Mouse (Mus musculus) T-cell, adult 2 months (primary cell): Measurements from ENCODE around the gene Cdk14.
"Not testable (repeated sequence)": the region's sequence is repeated elsewhere in the genome, so short reads cannot be mapped to it uniquely, and the experiment has no call there.

ENCODE experiments used
- DNase-seq: peaks from one replicate; pipeline ENCODE4 v3.0.0; 2022; ENCODE audit warnings: low spot score

The Cdk14 gene

DNA sequence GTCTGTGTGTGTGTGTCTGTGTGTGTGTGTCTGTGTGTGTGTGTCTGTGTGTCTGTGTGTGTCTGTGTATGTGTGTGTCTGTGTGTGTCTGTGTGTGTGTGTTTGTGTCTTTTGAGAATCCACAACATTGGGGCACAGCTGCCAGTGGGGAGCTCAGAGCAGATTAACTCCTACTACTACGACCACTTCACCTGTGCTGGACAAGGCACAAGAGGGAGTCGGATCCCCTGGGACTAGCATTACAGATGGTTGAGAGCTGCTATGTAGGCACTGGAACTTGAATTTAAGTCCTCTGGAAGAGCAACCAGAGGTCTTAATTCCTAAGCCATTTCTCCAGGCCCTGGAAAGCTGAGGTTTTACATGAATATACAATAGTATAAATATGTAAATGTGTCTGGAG is 433.9 kb downstream of the Cdk14 start:
- no peak for DNase-seq

DNA sequence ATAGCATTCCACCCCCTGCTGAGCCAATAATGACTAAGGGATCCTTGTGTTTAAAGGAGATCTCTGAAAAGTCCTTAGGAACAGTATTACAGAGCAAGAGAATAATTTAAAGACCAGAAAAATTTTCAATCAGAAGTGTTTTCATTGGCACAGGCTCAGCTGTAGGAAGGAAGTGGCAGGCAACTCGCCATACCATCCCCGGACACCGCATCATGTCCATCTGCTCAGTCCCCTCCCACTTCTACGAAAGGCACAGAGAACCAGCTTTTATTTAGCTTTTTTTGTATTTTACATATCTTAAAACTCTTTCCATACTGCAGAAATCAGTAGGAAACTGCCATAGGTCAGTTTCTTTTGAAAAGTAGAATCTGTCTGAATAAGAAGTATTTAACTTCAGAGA is 440.6 kb downstream of the Cdk14 start:
- DNase-seq: no peak

DNA sequence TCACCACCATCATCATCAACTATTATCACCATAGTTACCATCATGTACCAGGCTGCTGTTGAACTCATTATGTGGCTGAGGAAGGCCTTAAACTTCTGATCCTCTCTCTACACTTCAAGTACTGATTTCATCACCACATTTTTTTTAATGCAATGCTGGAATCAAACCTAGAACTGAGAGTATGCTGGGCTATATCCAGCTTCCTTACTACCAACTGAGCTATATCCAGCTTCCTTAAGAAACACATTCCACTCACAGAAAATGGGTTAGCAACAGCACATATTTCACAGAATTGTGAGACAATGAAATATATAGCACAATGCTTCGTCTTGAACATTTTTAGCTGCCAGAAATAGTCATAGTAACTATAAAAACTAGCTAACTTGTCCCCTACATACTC is 446.7 kb downstream of the Cdk14 start:
- DNase-seq: no peak

DNA sequence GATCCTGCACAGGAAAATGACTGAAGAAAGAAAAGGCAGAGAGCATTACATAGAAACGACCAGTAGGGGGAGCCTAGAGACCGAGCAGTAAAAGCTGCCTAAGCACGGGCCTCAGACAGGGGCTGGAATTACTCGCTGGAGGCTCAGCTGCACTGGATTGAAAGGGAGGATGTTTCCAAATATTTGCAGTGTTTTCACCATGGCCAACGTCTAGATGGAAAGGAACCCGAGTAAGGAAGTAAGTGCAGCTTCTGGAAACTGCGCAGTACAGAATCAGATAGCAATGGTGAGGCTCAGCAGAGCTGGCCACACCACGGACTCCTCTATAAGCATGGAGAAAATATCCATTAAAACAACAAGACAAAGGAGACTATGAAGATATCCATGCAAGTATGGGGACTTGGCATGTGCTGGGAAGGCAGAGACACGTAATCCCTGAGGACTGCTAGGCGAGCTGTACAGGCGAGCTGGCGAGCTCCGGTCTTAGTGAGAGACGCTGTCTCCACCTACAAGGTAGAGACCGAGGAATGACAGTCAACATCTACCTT is 458.0 kb downstream of the Cdk14 start:
- DNase-seq: no peak

DNA sequence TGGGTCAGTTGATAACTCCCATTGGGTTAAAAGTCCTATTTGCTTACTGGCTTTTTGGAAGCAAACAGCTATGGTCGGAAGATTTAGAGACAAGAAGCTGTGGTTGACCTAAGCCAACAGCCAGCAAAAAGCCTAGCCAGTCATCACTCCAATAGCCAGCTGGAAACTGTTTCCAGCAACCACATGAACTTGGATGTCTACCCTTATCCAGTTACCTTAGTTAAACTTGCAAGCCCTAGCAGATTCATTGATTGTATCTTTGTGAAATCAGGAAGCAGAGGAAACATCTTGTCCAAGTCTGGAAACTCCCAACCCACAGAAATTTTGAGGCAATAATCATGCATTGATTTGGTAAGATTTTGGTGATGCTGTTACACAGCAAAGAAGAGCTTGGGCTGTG is 458.5 kb downstream of the Cdk14 start:
- no peak for DNase-seq

DNA sequence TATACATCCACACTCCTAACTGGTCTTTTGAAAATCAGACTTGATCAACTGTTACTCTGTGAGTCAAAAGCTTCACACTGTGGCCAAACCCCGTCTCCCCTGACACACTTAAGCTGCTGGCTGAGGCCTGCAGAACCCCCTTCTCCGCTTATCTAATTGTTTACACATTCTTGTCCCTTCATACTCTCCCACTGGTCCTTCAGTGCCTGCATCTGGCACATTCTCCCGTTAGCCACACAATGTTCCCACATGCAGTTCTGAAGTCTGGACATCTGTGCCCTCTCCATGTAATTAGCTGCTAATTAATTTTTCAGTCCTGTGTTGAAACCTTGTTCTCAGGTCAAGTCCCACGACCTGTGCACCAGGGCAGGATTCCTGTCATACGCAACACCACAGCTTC is 460.7 kb downstream of the Cdk14 start:
- DNase-seq: no peak

DNA sequence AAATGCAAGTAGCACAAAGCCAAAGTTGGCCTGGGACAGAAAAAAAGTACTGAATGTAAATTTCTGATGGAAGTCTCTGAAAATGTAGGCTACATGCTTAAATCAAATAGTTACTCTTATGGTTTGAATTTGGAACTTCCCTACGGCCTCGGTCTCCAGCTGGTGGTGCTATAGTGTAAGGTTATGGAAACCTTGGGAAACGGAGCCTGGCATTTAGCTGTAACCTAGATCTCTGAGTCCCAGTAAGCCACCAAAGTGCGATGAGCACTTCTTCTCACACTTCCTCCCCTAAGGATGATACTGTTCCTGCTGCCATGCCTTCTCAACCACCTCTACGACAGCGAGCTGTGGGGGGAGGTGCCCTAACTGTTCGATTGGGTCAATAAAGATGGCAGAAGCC is 464.1 kb downstream of the Cdk14 start:
- DNase-seq: no peak

DNA sequence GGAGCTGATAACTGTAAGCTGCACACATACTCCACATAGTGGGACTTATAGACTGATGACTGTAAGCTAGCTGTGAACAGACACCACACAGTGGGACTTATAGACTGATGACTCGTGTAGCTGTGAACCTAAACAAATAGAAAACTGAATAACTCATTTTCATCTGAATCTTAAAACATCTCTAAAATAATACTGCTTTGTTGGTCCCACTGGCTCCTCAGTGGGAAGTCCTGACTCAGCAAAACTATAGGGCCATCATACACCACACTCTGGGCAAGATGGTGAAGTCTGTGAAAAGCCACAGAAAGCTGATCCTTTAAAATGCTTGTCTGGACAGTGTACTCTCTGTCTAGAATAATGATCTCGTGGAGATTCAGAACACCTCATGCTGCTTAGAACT is 464.7 kb downstream of the Cdk14 start:
- no peak for DNase-seq

DNA sequence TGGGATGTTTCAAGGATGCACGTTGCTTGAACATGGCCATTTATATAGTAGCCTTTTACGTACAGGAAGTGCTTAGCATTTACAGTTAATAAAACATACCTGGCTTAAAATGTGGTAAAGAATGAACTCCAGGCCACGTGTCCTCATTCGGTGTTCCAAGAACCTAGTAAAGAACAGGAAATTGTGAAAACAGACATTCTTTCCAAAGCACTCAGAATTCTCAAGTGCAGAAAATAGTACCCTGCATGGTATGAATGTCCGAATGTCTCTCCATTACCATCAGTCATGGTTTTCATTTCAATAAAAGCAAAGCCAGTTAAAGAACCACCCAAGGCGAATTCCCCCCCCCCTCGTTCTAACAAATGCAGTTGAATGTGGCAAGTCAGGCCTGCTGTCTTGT is 470.7 kb downstream of the Cdk14 start:
- no peak for DNase-seq

DNA sequence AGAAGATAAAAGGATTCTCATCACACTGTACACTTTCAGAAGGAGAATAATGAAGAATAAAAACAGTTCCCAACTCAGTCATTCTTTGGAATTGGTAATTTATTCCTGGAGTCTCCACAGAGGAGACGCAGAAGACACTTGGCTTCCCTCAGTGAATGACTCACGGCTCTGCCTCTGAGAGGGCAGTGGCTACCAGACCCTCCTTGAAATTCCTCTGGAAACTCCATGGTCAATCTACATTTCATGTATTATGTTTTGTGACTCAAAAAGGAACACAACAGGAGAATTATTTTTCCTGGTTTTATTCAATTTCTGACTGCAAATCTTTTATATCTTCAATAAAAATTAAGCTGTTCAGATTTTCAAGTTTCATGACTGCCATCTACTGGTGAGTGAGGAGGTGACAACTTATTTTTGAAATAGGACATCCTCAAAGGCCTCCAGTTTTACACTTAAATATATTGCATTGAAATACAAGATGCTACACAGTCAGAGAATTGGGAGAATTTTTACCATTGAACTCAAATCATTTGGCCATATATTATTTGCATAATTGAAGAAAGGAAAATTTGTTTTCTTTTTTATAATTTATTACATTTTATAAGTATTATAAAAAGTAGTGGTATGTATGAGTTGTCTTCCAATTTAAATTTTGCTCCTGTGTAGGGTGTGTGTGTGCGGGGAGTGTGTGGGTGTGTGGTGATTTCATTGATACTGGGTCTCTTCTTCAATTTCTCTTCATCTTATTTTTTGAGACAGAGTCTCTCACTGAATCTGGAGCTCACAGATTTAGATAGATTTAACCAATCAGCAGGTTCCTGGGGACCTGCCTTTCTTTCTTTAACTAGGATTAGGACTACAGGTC is 471.8 kb downstream of the Cdk14 start:
- no peak for DNase-seq

DNA sequence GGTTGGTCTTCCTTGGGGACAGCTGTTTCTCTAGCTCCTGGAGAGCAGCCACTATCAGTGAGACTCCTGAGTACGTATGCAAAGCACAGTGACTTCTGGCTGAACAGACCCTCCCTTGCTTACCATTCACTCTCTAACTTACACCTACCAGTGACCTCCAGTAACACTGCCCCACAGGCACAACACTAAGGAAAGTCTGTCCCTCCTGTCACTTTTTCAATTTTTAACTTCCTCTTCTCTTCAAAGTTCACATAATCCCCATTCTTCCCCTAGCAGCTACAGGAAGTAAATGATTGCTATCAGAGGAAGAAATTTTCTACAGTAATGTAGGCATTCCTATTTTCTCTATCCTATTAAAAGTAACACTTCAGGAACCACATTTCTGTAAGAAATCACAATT is 485.0 kb downstream of the Cdk14 start:
- DNase-seq: no peak

DNA sequence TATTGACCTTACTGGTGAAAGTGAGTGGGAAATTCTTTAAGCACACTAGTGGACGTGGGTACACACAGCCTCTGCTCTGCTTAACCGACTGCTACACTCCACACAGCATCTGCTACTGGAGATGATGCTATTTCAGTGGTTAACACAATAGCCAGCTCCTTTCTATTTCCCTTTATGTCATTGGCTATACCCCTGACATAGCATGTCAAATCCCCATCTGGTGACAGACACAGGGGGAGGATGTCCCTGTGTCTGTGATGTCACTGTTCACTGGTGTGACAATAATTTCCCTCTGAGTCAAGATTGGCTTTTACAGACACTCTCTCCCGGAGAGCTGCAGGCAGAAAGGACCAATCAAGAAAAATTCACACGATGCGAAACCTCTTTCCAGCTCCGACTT is 485.6 kb downstream of the Cdk14 start:
- DNase-seq: no peak

DNA sequence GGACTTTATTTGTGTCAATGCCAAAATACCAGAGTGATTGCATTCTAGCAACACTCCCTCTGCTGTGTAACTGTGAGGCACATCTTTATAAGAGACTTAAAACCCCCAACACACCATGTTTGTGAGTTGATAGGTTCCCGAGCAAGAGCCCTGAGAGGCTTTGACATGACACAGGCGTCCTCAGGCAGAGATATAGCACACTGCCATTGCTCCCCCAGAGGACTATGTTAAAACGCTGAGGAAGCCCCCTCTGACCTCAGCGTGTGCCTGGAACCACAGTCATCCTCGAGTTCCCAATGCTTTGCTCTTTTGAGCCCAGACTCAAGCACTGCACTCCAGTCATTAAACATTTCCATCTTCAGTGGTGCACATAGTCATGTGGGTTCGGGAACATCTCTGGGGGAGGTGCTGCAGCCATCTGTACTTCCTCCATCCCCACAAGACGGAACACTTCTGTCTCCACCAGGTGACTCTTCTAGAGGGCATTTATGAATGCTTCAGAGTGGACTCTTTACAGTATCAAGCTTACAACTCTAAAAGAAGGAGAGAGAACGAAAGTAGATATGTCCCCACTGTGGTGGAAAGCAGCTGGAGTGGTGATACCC is 488.5 kb downstream of the Cdk14 start:
- DNase-seq: no peak

DNA sequence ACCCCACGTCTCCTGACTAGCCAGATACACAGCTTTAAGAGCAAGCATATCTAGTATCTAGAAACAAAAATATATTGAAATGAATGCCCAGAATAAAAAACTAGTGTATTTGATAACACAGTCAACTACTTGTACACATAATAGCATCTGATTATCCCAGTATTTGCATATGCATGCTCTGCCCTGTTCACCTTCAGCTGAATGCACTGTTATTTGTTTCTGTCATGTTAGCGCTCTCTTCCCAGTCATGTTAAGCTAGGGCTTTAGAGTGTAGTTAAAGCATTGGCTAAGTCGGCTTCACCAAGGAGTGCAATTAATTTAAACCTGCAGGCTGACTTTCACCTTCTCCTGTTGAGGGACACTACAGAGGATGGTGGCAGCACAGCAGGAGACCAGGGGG is 490.5 kb downstream of the Cdk14 start:
- no peak for DNase-seq

DNA sequence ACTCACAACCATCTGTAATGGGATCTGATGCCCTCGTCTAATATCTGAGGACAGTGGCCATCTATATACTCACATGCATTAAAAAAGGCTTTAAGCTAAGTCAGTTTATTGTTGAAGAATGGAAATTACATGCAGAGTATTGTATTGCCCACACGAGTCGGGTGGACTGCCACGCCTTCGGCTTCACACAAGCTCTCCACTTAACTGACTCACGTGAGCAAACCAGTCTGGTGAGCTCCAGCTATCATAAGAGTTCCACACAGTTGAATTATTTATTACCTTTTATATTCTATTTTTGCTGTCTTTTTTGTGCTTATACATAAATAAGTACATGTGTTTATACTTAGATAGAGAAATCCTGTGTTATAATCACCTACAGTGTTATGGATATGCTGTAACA is 495.2 kb downstream of the Cdk14 start:
- no peak for DNase-seq

DNA sequence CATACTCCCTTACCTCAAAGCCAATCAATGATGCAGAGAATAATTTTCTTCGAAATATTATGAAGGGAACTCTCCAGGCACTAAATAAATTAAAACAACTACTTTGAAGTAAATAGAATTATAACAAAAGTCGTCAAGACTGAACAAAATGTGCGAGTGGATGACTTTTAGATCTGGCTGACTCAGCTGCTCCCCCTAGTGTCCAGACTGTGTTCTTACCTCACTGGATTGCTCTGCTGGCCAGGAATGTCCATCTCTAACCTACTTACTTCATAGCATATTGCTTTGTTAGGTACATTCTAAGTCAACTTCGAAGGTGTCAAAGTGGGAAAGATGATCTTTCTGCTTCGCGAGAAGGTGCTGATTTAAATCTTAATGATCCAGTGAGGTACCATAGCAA is 501.7 kb downstream of the Cdk14 start:
- peak; percentile 3 for DNase-seq

DNA sequence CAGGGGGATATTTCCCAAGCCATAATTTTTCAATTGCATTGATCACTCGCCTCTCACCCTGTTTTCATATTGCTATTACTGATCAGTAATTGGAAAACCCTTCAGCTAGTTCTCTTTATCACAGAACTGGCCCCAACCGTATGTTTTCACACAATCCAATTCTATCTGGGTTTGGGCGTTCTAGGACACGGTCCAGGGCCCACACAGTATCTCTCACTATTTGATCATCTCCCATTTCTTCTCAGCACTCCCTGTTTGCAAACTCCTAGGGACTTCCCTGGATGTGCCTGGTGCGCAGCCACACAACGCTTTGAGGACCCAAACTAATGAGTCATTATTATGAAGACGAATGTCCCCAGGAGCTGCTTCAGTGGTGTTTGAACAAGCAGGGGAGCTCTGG is 502.4 kb downstream of the Cdk14 start:
- no peak for DNase-seq

DNA sequence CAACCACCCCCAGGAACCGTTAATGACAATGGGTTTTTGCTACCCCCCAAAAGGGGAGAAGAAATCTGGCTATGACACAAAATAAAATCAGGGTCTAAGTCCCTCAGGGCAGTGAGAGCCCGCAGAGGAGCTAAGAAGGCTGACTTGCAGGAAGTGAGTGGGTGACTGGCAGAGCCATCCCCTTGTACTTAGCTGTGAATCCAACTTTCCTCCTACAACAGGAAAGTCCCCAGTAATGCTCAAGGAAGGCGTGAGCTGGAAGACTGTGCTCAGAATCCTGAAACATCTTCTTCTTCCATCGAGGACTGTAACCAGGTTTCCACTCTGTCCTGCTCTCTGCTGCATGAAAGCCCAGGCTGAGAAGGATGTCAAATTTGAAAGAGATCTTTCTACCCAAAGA is 502.8 kb downstream of the Cdk14 start:
- no peak for DNase-seq

DNA sequence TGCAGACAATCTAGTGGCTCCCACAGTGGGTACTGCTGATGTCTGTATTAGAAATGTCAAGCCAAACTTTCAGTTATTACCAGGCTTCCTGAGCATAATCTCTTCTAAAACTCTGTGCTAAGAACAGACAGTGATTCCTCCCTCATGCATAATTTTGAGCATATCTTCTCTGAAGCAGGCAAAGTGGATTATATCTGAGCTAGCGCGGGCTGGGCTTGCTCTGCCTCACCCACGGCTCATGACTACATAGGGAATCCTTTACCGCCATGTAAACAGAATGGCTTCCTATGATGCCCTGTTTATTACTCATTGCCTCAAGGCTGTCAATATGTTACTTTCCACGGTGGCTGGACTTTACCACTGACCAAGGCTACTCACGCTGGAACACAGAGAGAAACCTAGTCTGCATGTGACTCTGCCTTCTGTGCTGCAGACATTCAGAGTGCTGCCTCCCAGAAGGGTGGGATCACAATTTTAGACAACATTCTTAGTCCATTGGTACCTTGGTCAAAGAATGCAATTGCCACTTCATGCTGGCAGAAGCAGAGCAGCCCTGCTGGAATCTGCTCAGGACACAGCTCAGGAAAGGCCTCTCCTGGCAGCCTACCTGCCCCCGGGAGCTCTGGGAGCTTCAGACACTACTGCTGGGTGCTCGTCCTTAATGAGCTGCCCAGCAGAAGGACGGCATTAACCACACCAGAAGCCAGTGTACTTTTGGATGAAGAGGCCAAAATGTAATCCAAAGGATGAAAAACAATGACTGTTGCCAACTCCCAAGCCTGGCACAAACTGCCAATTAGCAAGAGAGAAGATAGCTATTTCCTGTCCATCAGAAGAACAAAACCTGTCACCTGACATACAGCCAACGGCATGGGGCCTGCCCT is 503.5 kb downstream of the Cdk14 start:
- DNase-seq: no peak

DNA sequence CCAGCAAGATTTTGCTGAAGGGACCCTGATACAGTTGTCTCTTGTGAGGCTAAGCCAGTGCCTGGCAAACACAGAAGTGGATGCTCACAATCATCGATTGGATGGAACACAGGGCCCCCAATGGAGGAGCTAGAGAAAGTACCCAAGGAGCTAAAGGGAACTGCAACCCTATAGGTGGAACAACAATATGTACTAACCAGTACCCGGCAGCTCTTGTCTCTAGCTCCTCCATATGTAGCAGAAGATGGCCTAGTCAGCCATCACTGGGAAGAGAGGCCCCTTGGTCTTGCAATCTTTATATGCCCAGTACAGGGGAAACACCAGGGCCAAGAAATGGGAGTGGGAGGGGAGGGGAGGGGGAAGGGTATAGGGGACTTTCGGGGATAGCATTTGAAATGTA is 515.2 kb downstream of the Cdk14 start:
- DNase-seq: not testable (repeated sequence)

DNA sequence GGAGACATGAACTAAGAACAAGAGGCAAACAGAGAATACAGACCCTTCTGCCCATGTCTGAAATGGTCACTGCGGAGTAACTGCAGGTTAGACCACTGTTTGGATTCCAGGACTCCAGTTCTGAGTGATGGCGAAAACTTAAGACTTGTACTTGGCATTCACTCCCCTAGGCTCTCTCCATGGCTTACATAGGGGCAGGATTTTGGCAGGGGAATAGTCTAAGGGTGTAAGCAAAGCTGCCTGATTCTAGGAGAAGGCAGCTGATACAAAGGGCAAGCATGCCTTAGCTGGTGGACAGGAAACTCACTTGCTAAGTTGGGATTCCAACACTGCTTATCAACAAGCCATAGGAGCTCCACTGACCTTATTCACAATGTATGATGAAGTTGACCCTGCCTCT is 521.9 kb downstream of the Cdk14 start:
- DNase-seq: no peak

DNA sequence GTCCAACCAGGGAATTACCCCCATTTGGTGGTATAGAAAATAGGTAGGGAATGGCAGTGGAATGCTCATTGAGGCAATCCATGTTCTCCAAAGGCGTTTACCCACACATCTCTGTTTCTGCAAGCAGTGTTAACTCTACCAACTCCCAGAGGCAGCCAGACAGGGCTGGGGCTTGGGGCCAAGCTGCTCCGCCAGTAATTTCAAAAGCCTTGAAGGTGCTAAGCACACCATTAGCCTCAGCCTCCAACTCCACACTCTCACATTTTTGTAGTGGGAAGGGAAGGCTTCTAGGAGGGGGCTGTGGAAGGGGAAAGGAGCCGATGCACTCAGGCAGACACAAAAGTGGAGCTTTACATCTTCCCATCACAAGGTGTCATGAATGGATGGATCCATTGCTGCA is 525.1 kb downstream of the Cdk14 start:
- DNase-seq: no peak

DNA sequence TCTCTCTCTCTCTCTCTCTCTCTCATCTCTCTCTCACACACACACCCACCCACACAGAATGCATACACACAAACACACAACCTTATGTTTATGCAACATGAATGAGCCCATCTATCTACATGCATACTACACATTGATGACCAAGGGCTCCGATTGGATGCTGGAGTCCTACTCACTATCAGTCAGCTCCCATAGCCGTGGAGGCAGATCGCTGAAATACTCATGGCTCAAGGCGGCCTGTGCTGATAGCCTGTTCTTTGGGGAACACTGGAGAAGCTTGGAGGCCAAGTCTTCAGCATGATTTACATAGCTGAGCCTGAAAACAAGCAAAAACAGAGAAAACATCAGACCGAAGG is 526.3 kb downstream of the Cdk14 start:
- DNase-seq: no peak
